ENCODE assay signal across 26 mouse cellular contexts in the genomic region with DNA sequence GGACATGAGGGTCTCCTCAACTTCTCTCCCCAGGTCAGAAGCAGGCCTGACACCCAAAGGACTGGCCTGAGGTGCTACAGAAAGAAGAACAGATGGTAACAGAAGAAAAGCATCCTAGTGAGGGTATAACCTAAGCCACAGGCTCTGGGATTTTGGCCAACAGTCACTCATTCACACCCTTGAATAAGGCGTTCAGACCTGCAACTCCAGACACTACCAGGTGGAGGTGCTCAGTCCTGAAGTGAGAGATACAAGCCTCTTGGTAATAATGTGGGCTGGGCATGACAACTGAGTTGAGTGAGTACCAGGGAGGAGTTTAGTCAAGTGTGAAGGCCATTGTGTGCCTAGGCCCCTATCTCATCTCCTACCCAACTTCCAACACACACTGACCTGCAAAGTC. TPM values are rescaled to one million over a fixed set of nuclear protein-coding genes. Genes with fewer than 3 reads are reported as not detected.
"Had no signal": no experiment of that assay in that cellular context is flagged by ENCODE, and none has a peak within 500 bp of the region (broad histone marks: within the 10 kb centered on the region; RNA-seq: fewer than 3 reads in every experiment).

No protein-coding gene starts in this region.

- H3K36me3 ChIP-seq: kidney, embryonic 15.5 days; limb, embryonic 12.5 days; limb, embryonic 15.5 days; midbrain, embryonic 12.5 days; midbrain, embryonic 15.5 days; neural tube, embryonic 12.5 days; neural tube, embryonic 15.5 days; stomach, embryonic 15.5 days had no signal

- H3K9me3 ChIP-seq: kidney, embryonic 15.5 days; limb, embryonic 12.5 days; limb, embryonic 15.5 days; midbrain, embryonic 12.5 days; midbrain, embryonic 15.5 days; neural tube, embryonic 12.5 days; neural tube, embryonic 15.5 days; stomach, embryonic 15.5 days had no signal

- H3K27me3 ChIP-seq: kidney, embryonic 15.5 days; limb, embryonic 12.5 days; limb, embryonic 15.5 days; midbrain, embryonic 15.5 days; neural tube, embryonic 15.5 days; stomach, embryonic 15.5 days had no signal

- DNase-seq: kidney, adult 8-10 months; kidney, postnatal 10 days; kidney, postnatal 4 days; layer of hippocampus, postnatal 36 days; left cerebral cortex, postnatal 4 days; liver, postnatal 0 days; lung, embryonic 14.5 days; lung, postnatal 4 days; right cerebral cortex, adult 18-20 months; right cerebral cortex, postnatal 14 days; right cerebral cortex, postnatal 4 days; thymus, postnatal 36 days had no signal

- H3K9ac ChIP-seq: kidney, embryonic 15.5 days; limb, embryonic 12.5 days; limb, embryonic 15.5 days; liver, embryonic 14.5 days; liver, postnatal 0 days; lung, embryonic 14.5 days; midbrain, embryonic 12.5 days; midbrain, embryonic 15.5 days; neural tube, embryonic 12.5 days; neural tube, embryonic 15.5 days; stomach, embryonic 15.5 days had no signal

- ATAC-seq: liver, postnatal 0 days; lung, postnatal 0 days; midbrain, embryonic 15.5 days had no signal

- H3K4me2 ChIP-seq: kidney, embryonic 15.5 days; limb, embryonic 12.5 days; limb, embryonic 15.5 days; liver, embryonic 11.5 days; lung, embryonic 14.5 days; midbrain, embryonic 12.5 days; midbrain, embryonic 15.5 days; neural tube, embryonic 12.5 days; neural tube, embryonic 15.5 days; stomach, embryonic 15.5 days had no signal

- H3K4me1 ChIP-seq: midbrain, embryonic 15.5 days; stomach, embryonic 15.5 days had no signal

- H3K27ac ChIP-seq: kidney, embryonic 15.5 days; left cerebral cortex, adult 2 months; limb, embryonic 12.5 days; limb, embryonic 15.5 days; liver, embryonic 14.5 days; midbrain, embryonic 12.5 days; midbrain, embryonic 15.5 days; neural tube, embryonic 12.5 days; neural tube, embryonic 15.5 days; stomach, embryonic 15.5 days had no signal

- H3K4me3 ChIP-seq: kidney, embryonic 15.5 days; left cerebral cortex, adult 2 months; limb, embryonic 12.5 days; limb, embryonic 15.5 days; midbrain, embryonic 12.5 days; midbrain, embryonic 15.5 days; neural tube, embryonic 12.5 days; neural tube, embryonic 15.5 days; stomach, embryonic 15.5 days had no signal

RNA-seq across cellular contexts. Expression of gene 1810010D01Rik, which starts 53.9 kb away (rescaled TPM):
- total RNA-seq: left cerebral cortex, postnatal 4 days; megakaryocyte progenitor cell, adult 5-6 weeks; megakaryocyte-erythroid progenitor cell, adult 5-6 weeks had no signal
- polyA plus RNA-seq: liver, postnatal 0 days; midbrain, embryonic 15.5 days; neural tube, embryonic 15.5 days had no signal
